Comparison of ENCODE assay signal across 26 mouse cellular contexts in genomic region chr11:54985086-54985485, GRCm38 (mm10). TPM values are rescaled to one million over a fixed set of nuclear protein-coding genes. Genes with fewer than 3 reads are reported as not detected.
A peak's percentile ranks its signal among the peaks of the same experiment; 100 is the strongest.
DNase-seq lines count a peak whose midpoint lies in the region; ATAC-seq lines count a peak whose summit lies in the region.
"Had no signal": no experiment of that assay in that cellular context is flagged by ENCODE, and none has a peak within 500 bp of the region (broad histone marks: within the 10 kb centered on the region; RNA-seq: fewer than 3 reads in every experiment).

No protein-coding gene starts in this region.

- peaks cover 13% of the 10 kb centered on the region for H3K36me3 ChIP-seq in hindbrain, embryonic 13.5 days
- peaks cover 26% of the 10 kb centered on the region for H3K36me3 ChIP-seq in hindbrain, embryonic 10.5 days
- peaks cover 67% of the 10 kb centered on the region for H3K36me3 ChIP-seq in lung, embryonic 16.5 days (ENCODE audit: control insufficient read depth, insufficient read depth, low read length)
- H3K36me3 ChIP-seq: midbrain, embryonic 15.5 days had no signal

- H3K9ac ChIP-seq in hindbrain, embryonic 13.5 days = peak overlapping the region; percentile 15; the same call in 1 of the 2 replicates
- no peak overlapping the region for H3K9ac ChIP-seq in lung, embryonic 16.5 days (ENCODE audit: low read length)
- H3K9ac ChIP-seq: forebrain, embryonic 13.5 days; kidney, embryonic 15.5 days; limb, embryonic 12.5 days; lung, embryonic 14.5 days; midbrain, embryonic 15.5 days; neural tube, embryonic 15.5 days; stomach, embryonic 15.5 days had no signal

- peak; percentile 40 for DNase-seq in gastrocnemius, postnatal 25 days
- DNase-seq in gastrocnemius, postnatal 4 days (ENCODE audit: low spot score in 2 of 2) = no peak
- DNase-seq in hindbrain, embryonic 10.5 days (ENCODE audit: low spot score) = no peak
- no peak for DNase-seq in lung, adult 18-20 months
- DNase-seq: adrenal gland, adult 8-10 months; B cell, adult 2 months; cerebellum, adult 2 months; cerebellum, postnatal 14 days; kidney, adult 11 months; kidney, postnatal 36 days; lung, embryonic 14.5 days; retina, postnatal 1 day; right cerebral cortex, postnatal 14 days had no signal

- H3K4me2 ChIP-seq in hindbrain, embryonic 13.5 days = no peak overlapping the region
- H3K4me2 ChIP-seq in lung, embryonic 16.5 days (ENCODE audit: low read depth, low read length) = no peak overlapping the region
- H3K4me2 ChIP-seq: forebrain, embryonic 13.5 days; kidney, embryonic 15.5 days; limb, embryonic 12.5 days; lung, embryonic 14.5 days; midbrain, embryonic 15.5 days; neural tube, embryonic 15.5 days; stomach, embryonic 15.5 days had no signal

- H3K27me3 ChIP-seq in hindbrain, embryonic 13.5 days = no peaks in the 10 kb centered on the region
- no peaks in the 10 kb centered on the region for H3K27me3 ChIP-seq in hindbrain, embryonic 10.5 days (ENCODE audit: insufficient read depth, poor library complexity, severe bottlenecking)
- H3K27me3 ChIP-seq in lung, embryonic 16.5 days (ENCODE audit: control insufficient read depth, insufficient read depth, low read depth, low read length) = no peaks in the 10 kb centered on the region
- H3K27me3 ChIP-seq: forebrain, embryonic 13.5 days; kidney, embryonic 15.5 days; limb, embryonic 12.5 days; midbrain, embryonic 15.5 days; neural tube, embryonic 15.5 days; stomach, embryonic 15.5 days had no signal

- no peaks in the 10 kb centered on the region for H3K4me1 ChIP-seq in hindbrain, embryonic 13.5 days (replicated peaks)
- no peaks in the 10 kb centered on the region for H3K4me1 ChIP-seq in hindbrain, embryonic 10.5 days (replicated peaks)
- H3K4me1 ChIP-seq in lung, embryonic 16.5 days (replicated peaks; ENCODE audit: control insufficient read depth, insufficient read depth, low read length) = no peaks in the 10 kb centered on the region
- H3K4me1 ChIP-seq: forebrain, embryonic 13.5 days; kidney, embryonic 15.5 days; limb, embryonic 12.5 days; midbrain, embryonic 10.5 days; midbrain, embryonic 15.5 days; stomach, embryonic 15.5 days had no signal

- H3K27ac ChIP-seq in hindbrain, embryonic 13.5 days = no peak overlapping the region
- H3K27ac ChIP-seq in hindbrain, embryonic 10.5 days = no peak overlapping the region
- H3K27ac ChIP-seq in lung, embryonic 16.5 days (ENCODE audit: low read length) = no peak overlapping the region
- H3K27ac ChIP-seq: forebrain, embryonic 13.5 days; hindbrain, postnatal 0 days; kidney, embryonic 15.5 days; layer of hippocampus, adult 2 months; left cerebral cortex, adult 2 months; limb, embryonic 12.5 days; midbrain, embryonic 10.5 days; midbrain, embryonic 15.5 days; neural tube, embryonic 15.5 days; stomach, embryonic 15.5 days had no signal

- ATAC-seq in hindbrain, embryonic 13.5 days (ENCODE audit: low FRiP score) = no peak
- 0 out of 2 replicates have a peak, but pooled peaks have one; percentile 26 for ATAC-seq in lung, embryonic 16.5 days (ENCODE audit: low read depth)
- ATAC-seq: midbrain, embryonic 15.5 days had no signal

- H3K4me3 ChIP-seq in hindbrain, embryonic 13.5 days = no peak overlapping the region
- H3K4me3 ChIP-seq in hindbrain, embryonic 10.5 days = no peak overlapping the region
- no peak overlapping the region for H3K4me3 ChIP-seq in lung, embryonic 16.5 days (ENCODE audit: low read length)
- H3K4me3 ChIP-seq: forebrain, embryonic 13.5 days; heart, embryonic 10.5 days; kidney, embryonic 15.5 days; layer of hippocampus, adult 2 months; left cerebral cortex, adult 2 months; limb, embryonic 12.5 days; midbrain, embryonic 10.5 days; midbrain, embryonic 15.5 days; neural tube, embryonic 15.5 days; stomach, embryonic 15.5 days had no signal

- WGBS in hindbrain, embryonic 13.5 days = 83% methylated on average over 3 of the region's 3 CpGs
- 76% methylated on average over 3 of the region's 3 CpGs for WGBS in hindbrain, embryonic 10.5 days
- WGBS in lung, embryonic 16.5 days = 75% methylated on average over 3 of the region's 3 CpGs

- no peaks in the 10 kb centered on the region for H3K9me3 ChIP-seq in hindbrain, embryonic 13.5 days
- no peaks in the 10 kb centered on the region for H3K9me3 ChIP-seq in hindbrain, embryonic 10.5 days
- H3K9me3 ChIP-seq in lung, embryonic 16.5 days (ENCODE audit: control insufficient read depth, low read length) = no peaks in the 10 kb centered on the region
- H3K9me3 ChIP-seq: forebrain, embryonic 13.5 days; kidney, embryonic 15.5 days; midbrain, embryonic 10.5 days; midbrain, embryonic 15.5 days; neural tube, embryonic 15.5 days; stomach, embryonic 15.5 days had no signal

RNA-seq across cellular contexts. Expression of gene Tnip1, which starts 22.4 kb away (rescaled TPM):
- total RNA-seq in gastrocnemius, postnatal 25 days (2021) = 10 to 100 TPM; 27.6 to 31.9 TPM
- 10 to 100 TPM; 44.4 to 51.3 TPM for total RNA-seq in gastrocnemius, postnatal 4 days (2021)
- polyA plus RNA-seq in hindbrain, embryonic 13.5 days (2015; fragmentation: Nextera tagmentation; extraction: Ambion mirVana) = 19.3 TPM in 2 replicates
- 14.2 and 14.7 TPM in 2 replicates for polyA plus RNA-seq in hindbrain, embryonic 10.5 days (2016; fragmentation: Nextera tagmentation; extraction: Ambion mirVana)
- 18.7 and 19.2 TPM in 2 replicates for polyA plus RNA-seq in lung, embryonic 16.5 days (2015; fragmentation: Nextera tagmentation; extraction: Ambion mirVana)

RNA-seq across cellular contexts. Expression of gene Anxa6, which starts 48.2 kb away (rescaled TPM):
- total RNA-seq in gastrocnemius, postnatal 25 days (2021) = 100 to 1,000 TPM; 180 to 209 TPM
- total RNA-seq in gastrocnemius, postnatal 4 days (2021) = 100 to 1,000 TPM; 466 to 474 TPM
- 59.3 and 61.1 TPM in 2 replicates for polyA plus RNA-seq in hindbrain, embryonic 13.5 days (2015; fragmentation: Nextera tagmentation; extraction: Ambion mirVana)
- 61.0 and 68.8 TPM in 2 replicates for polyA plus RNA-seq in hindbrain, embryonic 10.5 days (2016; fragmentation: Nextera tagmentation; extraction: Ambion mirVana)
- polyA plus RNA-seq in lung, embryonic 16.5 days (2015; fragmentation: Nextera tagmentation; extraction: Ambion mirVana) = 406 and 415 TPM in 2 replicates
